Mouse (Mus musculus) limb, embryonic 11.5 days (tissue): ENCODE measurements at regions not wholly inside any gene's neighbourhood (a gene's known extent, or its start where the extent isn't known, plus 50 kb on each side); places are given as distances from the start of the nearest gene placed in this dataset.
"Not testable (repeated sequence)": the region's sequence is repeated elsewhere in the genome, so short reads cannot be mapped to it uniquely, and the experiment has no call there.

ENCODE experiments used
- ATAC-seq: fragments of 200-750 bp; cut with Nextera tagmentation; 2 replicates; pipeline ENCODE4 v1.8.0; 2017; ENCODE audit warnings: low read depth; ENCODE audit not compliant: insufficient number of reproducible peaks, low FRiP score, low TSS enrichment
- DNase-seq: peaks from one replicate; pipeline ENCODE4 v3.0.0-alpha.2; 2015; ENCODE audit warnings: low spot score
- H3K27ac ChIP-seq: fragments of 300-500 bp; sonication (generic); replicated peaks from 2 replicates; pipeline ENCODE4 v1.5.1; 2014; ENCODE audit warnings: low read depth, mild to moderate bottlenecking, low read length
- H3K27me3 ChIP-seq: fragments of 300-500 bp; sonication (generic); 2 replicates; pipeline ENCODE4 v1.6.1; 2014; ENCODE audit warnings: mild to moderate bottlenecking, low read length, mixed read lengths; ENCODE audit not compliant: control insufficient read depth, insufficient read depth
- H3K36me3 ChIP-seq: fragments of 300-500 bp; sonication (generic); 2 replicates; pipeline ENCODE4 v1.6.1; 2014; ENCODE audit warnings: mild to moderate bottlenecking, low read length, moderate library complexity, mixed read lengths; ENCODE audit not compliant: control insufficient read depth, insufficient read depth
- H3K4me1 ChIP-seq: fragments of 300-500 bp; sonication (generic); 2 replicates; pipeline ENCODE4 v1.6.1; 2014; ENCODE audit warnings: low read length, mixed read lengths; ENCODE audit not compliant: control insufficient read depth, insufficient read depth
- H3K4me2 ChIP-seq: fragments of 300-500 bp; sonication (generic); 2 replicates; pipeline ENCODE4 v1.6.1; 2014; ENCODE audit warnings: low read depth, mild to moderate bottlenecking, moderate library complexity; ENCODE audit not compliant: severe bottlenecking
- H3K4me3 ChIP-seq: fragments of 300-500 bp; sonication (generic); 2 replicates; pipeline ENCODE4 v1.5.1; 2014; ENCODE audit warnings: low read depth, low read length
- H3K9ac ChIP-seq: fragments of 300-500 bp; sonication (generic); 2 replicates; pipeline ENCODE4 v1.6.1; 2014; ENCODE audit warnings: mild to moderate bottlenecking, low read length
- H3K9me3 ChIP-seq: fragments of 300-500 bp; sonication (generic); 2 replicates; pipeline ENCODE4 v1.6.1; 2016; ENCODE audit warnings: low read length; ENCODE audit not compliant: control insufficient read depth
- WGBS: fragments of 180-500 bp; shearing (Covaris S2); extraction: QIAGEN DNeasy Blood & Tissue Kit; methylation state at CpG from one replicate; pipeline ENCODE4 v1.1.7; 2014; 5-methylcytosine and 5-hydroxymethylcytosine counted together

- H3K4me2 ChIP-seq = no peak overlapping the region
- 48% methylated on average over 4 of the region's 4 CpGs for WGBS
- no peak overlapping the region for H3K4me3 ChIP-seq
- H3K4me1 ChIP-seq = no peaks in the 10 kb centered on the region
- no peaks in the 10 kb centered on the region for H3K27me3 ChIP-seq
- no peaks in the 10 kb centered on the region for H3K36me3 ChIP-seq
- ATAC-seq (no peak), DNase-seq (peak; percentile 33)
- H3K27ac ChIP-seq = no peak overlapping the region
- no peaks in the 10 kb centered on the region for H3K9me3 ChIP-seq
- H3K9ac ChIP-seq = no peak overlapping the region
These were observed 59.0 kb upstream of the Kbtbd8 start for GRCm38 (mm10) chr6:95058017-95058416.

GRCm38 (mm10) chr6:95056222-95056621 lies 60.8 kb upstream of the Kbtbd8 start:
- Histone ChIP-seq H3K9ac (no peak overlapping the region), H3K4me1 (no peaks in the 10 kb centered on the region), H3K27me3 (no peaks in the 10 kb centered on the region), H3K4me3 (no peak overlapping the region), H3K27ac (no peak overlapping the region), H3K36me3 (no peaks in the 10 kb centered on the region), H3K4me2 (no peak overlapping the region), H3K9me3 (no peaks in the 10 kb centered on the region)
- DNase-seq = no peak
- no peak for ATAC-seq
- WGBS = 91% methylated on average over 2 of the region's 2 CpGs

- DNase-seq = no peak
- H3K4me3 ChIP-seq = no peak overlapping the region
- H3K4me1 ChIP-seq = no peaks in the 10 kb centered on the region
- H3K4me2 ChIP-seq = no peak overlapping the region
- WGBS = 52% methylated on average over 9 of the region's 9 CpGs
- H3K27me3 ChIP-seq = no peaks in the 10 kb centered on the region
- no peaks in the 10 kb centered on the region for H3K9me3 ChIP-seq
- ATAC-seq = no peak
- H3K9ac ChIP-seq = no peak overlapping the region
- no peak overlapping the region for H3K27ac ChIP-seq
- H3K36me3 ChIP-seq = no peaks in the 10 kb centered on the region
These were observed 63.2 kb upstream of the Kbtbd8 start for GRCm38 (mm10) chr6:95053717-95054382.

- H3K36me3 ChIP-seq, ATAC-seq, H3K9ac ChIP-seq, H3K4me2 ChIP-seq, H3K4me3 ChIP-seq, H3K27ac ChIP-seq, H3K4me1 ChIP-seq, H3K27me3 ChIP-seq, DNase-seq, H3K9me3 ChIP-seq: not testable (repeated sequence)
- WGBS = 24% methylated on average over 7 of the region's 10 CpGs
These were observed 75.7 kb upstream of the Kbtbd8 start for GRCm38 (mm10) chr6:95041351-95041750.

GRCm38 (mm10) chr6:95024239-95024638 lies 92.8 kb upstream of the Kbtbd8 start:
- DNase-seq (no peak), ATAC-seq (no peak)
- H3K27me3 ChIP-seq = no peaks in the 10 kb centered on the region
- H3K9me3 ChIP-seq = no peaks in the 10 kb centered on the region
- H3K4me2 ChIP-seq = no peak overlapping the region
- no peaks in the 10 kb centered on the region for H3K4me1 ChIP-seq
- no peak overlapping the region for H3K9ac ChIP-seq
- no peaks in the 10 kb centered on the region for H3K36me3 ChIP-seq
- no peak overlapping the region for H3K4me3 ChIP-seq
- H3K27ac ChIP-seq = no peak overlapping the region
- 40% methylated on average over 4 of the region's 4 CpGs for WGBS

DNA sequence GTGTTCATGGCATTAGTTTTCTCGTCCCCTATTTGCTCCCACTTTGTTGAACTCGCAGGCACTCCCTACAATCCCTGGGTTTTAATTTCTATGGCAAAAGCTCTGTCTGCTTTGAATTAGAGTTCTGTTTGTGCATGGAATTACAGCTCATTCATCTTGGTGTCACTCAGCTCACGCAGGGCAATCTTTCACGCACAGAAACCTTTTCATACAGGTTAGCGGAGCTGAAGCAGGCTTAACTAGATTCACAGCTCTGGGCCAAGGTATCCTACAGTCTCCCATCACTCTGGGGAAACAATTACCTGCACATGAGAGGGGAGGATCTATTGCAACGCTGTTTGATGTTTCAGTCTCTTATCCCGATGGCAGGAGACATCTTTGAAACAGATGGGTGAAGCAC lies 95.3 kb upstream of the Kbtbd8 start:
- Histone ChIP-seq H3K36me3 (no peaks in the 10 kb centered on the region), H3K9ac (no peak overlapping the region), H3K4me2 (no peak overlapping the region), H3K27me3 (no peaks in the 10 kb centered on the region), H3K27ac (no peak overlapping the region), H3K4me1 (no peaks in the 10 kb centered on the region), H3K9me3 (no peaks in the 10 kb centered on the region), H3K4me3 (no peak overlapping the region)
- DNase-seq (no peak), ATAC-seq (no peak)
- 26% methylated on average over 7 of the region's 7 CpGs for WGBS

GRCm38 (mm10) chr6:95017911-95018310 lies 99.1 kb upstream of the Kbtbd8 start:
- ATAC-seq (no peak), DNase-seq (no peak)
- H3K27me3 ChIP-seq = no peaks in the 10 kb centered on the region
- no peaks in the 10 kb centered on the region for H3K9me3 ChIP-seq
- no peaks in the 10 kb centered on the region for H3K36me3 ChIP-seq
- no peaks in the 10 kb centered on the region for H3K4me1 ChIP-seq
- H3K27ac ChIP-seq = no peak overlapping the region
- 44% methylated on average over 4 of the region's 4 CpGs for WGBS
- no peak overlapping the region for H3K9ac ChIP-seq
- no peak overlapping the region for H3K4me2 ChIP-seq
- no peak overlapping the region for H3K4me3 ChIP-seq

DNA sequence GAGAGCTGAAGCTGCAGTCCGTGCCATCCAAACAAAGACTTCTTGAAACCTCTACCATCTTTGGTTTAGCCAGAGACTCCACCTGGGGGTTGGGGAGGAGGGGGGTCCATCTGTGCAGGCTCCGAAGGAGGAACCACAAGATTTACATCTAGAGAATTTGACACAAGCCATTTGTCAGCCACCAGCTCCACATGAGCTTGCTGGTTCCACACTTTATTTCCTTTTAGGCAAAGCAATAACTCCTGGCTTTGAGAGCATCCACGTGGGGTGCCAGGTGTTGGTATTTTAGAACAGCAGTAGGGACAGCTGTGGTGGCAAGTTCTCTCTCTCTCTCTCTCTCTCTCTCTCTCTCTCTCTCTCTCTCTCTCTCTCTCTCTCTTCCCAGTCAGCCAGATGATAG lies 99.6 kb upstream of the Kbtbd8 start:
- Histone ChIP-seq H3K9ac (no peak overlapping the region), H3K4me1 (no peaks in the 10 kb centered on the region), H3K4me3 (no peak overlapping the region), H3K27me3 (no peaks in the 10 kb centered on the region), H3K9me3 (no peaks in the 10 kb centered on the region), H3K36me3 (no peaks in the 10 kb centered on the region), H3K4me2 (peak overlapping the region; percentile 13; the same call in 1 of the 2 replicates), H3K27ac (no peak overlapping the region)
- DNase-seq (peak; percentile 43), ATAC-seq (no peak)
- 27% methylated on average over 3 of the region's 3 CpGs for WGBS

DNA sequence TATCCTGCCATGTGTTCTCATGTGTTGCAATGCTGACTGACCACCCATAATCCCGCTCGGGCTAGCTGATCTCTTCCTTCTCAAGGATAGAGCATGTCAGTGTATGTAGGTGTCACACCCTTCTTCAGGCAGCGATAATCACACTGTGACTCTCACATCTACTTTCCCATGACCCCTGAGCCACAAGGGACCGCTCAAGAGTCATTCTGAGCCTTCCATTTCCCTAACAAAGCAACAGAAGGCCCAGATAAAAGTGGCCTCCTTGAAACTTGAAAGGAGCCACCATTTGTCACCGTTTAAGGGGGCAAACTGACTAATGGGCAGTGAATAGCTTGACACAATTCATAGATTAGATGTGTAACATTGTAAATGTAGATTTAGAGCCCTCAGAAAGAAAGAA lies 103.9 kb upstream of the Kbtbd8 start:
- no peaks in the 10 kb centered on the region for H3K27me3 ChIP-seq
- ATAC-seq (no peak), DNase-seq (no peak)
- no peak overlapping the region for H3K4me2 ChIP-seq
- H3K4me3 ChIP-seq = no peak overlapping the region
- no peaks in the 10 kb centered on the region for H3K9me3 ChIP-seq
- WGBS = 39% methylated on average over 5 of the region's 5 CpGs
- H3K36me3 ChIP-seq = no peaks in the 10 kb centered on the region
- H3K27ac ChIP-seq = no peak overlapping the region
- no peak overlapping the region for H3K9ac ChIP-seq
- H3K4me1 ChIP-seq = no peaks in the 10 kb centered on the region
